Mouse (Mus musculus) cortical plate, adult 2 months (tissue): ENCODE data around the gene Sec14l5.

ENCODE experiments used
- CTCF ChIP-seq: fragments of 200-500 bp; IDR thresholded peaks from 2 replicates; pipeline ENCODE4 v1.5.1; 2011; ENCODE audit warnings: mild to moderate bottlenecking, control low read depth, low read length; ENCODE audit not compliant: insufficient read depth; ENCODE audit errors: extremely low read depth
- POLR2A ChIP-seq: fragments of 200-500 bp; IDR thresholded peaks from 2 replicates; pipeline ENCODE4 v1.6.1; 2011; ENCODE audit warnings: mild to moderate bottlenecking, low read length, control low read depth; ENCODE audit not compliant: insufficient read depth; ENCODE audit errors: extremely low read depth

GRCm38 (mm10) chr16:5172636-5173035 is 25.7 kb downstream of the Sec14l5 start:
- TF ChIP-seq CTCF (no peak), POLR2A (no peak)
